Mouse (Mus musculus): ENCODE measurements around the gene Nat8f2.
"Not testable (repeated sequence)": the region's sequence is repeated elsewhere in the genome, so short reads cannot be mapped to it uniquely, and the experiment has no call there.

Nat8f2 gene

GRCm38 (mm10) chr6:85863840-85864239 is 5.1 kb downstream of the Nat8f2 start:
- peak; percentile 58 for DNase-seq (ENCODE audit: inconsistent ontology term)

DNA sequence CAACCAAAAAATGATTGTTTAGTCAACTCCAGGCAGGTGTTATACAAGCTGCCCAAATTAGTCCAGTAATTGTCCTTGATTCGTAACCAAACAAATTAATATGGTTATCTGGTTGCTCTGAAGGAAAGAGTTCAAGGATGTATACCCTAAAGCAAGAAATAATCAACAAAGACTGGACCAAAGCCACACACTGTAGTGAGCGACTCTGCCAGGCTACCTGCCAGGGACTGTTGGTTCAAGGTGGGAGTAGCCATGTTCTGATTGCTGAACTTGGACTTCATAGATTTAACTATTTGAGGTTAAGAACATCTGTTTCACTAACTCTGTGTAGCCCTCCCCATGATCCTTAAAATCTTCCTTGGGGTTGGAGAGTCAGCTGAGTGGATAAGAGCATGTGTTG is 5.8 kb downstream of the Nat8f2 start:
- DNase-seq (ENCODE audit: inconsistent ontology term): no peak

- no peak for DNase-seq (ENCODE audit: inconsistent ontology term)
These were observed 6.4 kb downstream of the Nat8f2 start for GRCm38 (mm10) chr6:85862565-85862964.

- DNase-seq (ENCODE audit: inconsistent ontology term): peak; percentile 74
These were observed 7.7 kb downstream of the Nat8f2 start for GRCm38 (mm10) chr6:85861247-85861646.

DNA sequence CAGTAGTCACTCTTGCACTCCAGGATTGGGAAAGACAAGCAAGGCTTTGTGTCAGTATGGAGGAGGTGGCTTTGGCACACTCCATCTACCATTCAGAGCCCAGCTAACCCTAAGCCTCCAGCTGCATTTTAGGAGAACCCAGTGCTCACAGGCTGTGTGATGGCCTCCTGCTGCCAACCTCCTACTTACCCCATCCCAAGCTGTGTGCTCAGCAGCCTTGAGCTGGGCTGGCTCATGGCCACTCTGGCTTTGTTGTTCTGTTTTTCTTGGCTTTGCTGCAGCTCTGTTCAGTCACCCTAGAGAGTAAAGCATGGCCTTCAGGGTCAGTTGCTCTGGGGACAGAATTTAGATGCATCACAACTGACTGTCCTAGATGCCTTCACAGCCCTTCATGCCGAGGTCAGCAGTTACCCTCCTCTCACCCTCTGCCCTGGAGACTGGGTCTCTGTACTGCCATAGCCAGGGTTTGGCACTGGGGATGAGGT is 12.7 kb downstream of the Nat8f2 start:
- peak; percentile 97 for DNase-seq (ENCODE audit: inconsistent ontology term)

DNA sequence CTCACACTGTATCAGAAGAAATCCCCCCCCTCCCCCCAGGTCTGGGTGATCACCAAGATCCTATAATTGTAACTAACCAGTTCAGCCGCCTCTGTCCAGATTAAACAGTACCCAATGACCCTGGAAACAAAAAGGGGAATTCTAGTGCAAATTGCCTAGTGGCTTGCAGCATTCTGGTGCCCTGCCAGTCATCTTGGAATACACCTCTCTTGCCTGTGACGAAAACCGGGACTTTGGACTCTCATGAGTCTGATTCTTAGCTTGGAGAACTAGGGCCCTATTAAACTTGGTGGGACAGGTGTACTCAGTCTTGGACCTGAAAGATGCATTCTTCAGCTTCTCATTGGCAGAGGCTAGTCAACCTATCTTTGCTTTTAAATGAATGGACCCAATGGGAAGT is 15.5 kb downstream of the Nat8f2 start:
- no peak for DNase-seq (ENCODE audit: inconsistent ontology term)

- DNase-seq (ENCODE audit: inconsistent ontology term): no peak
These were observed 17.7 kb downstream of the Nat8f2 start for GRCm38 (mm10) chr6:85851062-85851773.

- DNase-seq (ENCODE audit: inconsistent ontology term): no peak
These were observed 19.7 kb downstream of the Nat8f2 start for GRCm38 (mm10) chr6:85849240-85849639.

- no peak for DNase-seq (ENCODE audit: inconsistent ontology term)
These were observed 20.8 kb downstream of the Nat8f2 start for GRCm38 (mm10) chr6:85848140-85848539.

GRCm38 (mm10) chr6:85846921-85847320 is 22.0 kb downstream of the Nat8f2 start:
- no peak for DNase-seq (ENCODE audit: inconsistent ontology term)

- DNase-seq (ENCODE audit: inconsistent ontology term): not testable (repeated sequence)
These were observed 25.1 kb downstream of the Nat8f2 start for GRCm38 (mm10) chr6:85843677-85844458.

- DNase-seq (ENCODE audit: inconsistent ontology term): peak; percentile 86
These were observed 29.0 kb downstream of the Nat8f2 start for GRCm38 (mm10) chr6:85839982-85840381.

GRCm38 (mm10) chr6:85838674-85839073 is 30.3 kb downstream of the Nat8f2 start:
- DNase-seq (ENCODE audit: inconsistent ontology term): no peak

GRCm38 (mm10) chr6:85837307-85837706 is 31.7 kb downstream of the Nat8f2 start:
- DNase-seq (ENCODE audit: inconsistent ontology term): peak; percentile 79

DNA sequence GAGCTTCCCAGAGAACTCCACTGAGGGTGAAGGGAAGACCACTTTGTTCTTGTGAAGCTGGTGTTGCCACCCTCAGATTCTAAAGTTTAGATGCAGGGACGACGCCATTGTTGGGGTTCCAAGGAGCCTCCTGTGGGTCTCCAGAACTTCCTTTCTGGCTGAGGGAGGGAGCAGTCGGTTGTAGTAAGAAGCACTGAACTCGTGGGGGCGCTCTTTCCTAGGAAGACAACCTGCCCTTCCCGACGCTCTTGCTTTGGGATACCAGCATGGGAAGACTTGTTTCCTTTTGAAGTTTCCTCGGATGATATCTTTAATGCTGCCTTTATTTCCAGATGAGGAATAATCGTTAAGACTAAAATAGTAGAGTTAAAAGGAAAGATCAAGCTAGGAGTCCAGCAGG is 32.1 kb downstream of the Nat8f2 start:
- not testable (repeated sequence) for DNase-seq (ENCODE audit: inconsistent ontology term)

GRCm38 (mm10) chr6:85836098-85836497 is 32.9 kb downstream of the Nat8f2 start:
- not testable (repeated sequence) for DNase-seq (ENCODE audit: inconsistent ontology term)

DNA sequence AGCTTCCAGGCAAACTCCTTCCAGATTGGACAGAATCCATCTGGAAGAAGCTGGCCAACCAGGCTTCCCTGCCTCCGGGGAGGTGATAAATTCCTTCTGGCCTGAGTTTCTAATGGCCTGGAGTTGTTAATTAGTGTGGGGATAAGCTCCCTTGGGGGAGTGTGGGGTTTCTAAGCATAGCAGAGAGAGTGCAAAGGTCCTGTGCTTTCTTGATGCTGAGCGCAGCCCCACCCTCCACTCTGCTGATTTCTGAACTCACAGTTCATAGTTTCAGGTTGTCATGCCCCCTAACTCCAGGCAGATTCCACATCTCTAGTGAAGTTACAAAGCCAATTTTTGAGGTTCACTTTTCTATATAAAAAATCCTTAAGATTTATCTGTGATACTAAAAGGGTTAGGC is 33.9 kb downstream of the Nat8f2 start:
- not testable (repeated sequence) for DNase-seq (ENCODE audit: inconsistent ontology term)

- peak; percentile 53 for DNase-seq (ENCODE audit: inconsistent ontology term)
These were observed 34.4 kb downstream of the Nat8f2 start for GRCm38 (mm10) chr6:85834504-85835100.

DNA sequence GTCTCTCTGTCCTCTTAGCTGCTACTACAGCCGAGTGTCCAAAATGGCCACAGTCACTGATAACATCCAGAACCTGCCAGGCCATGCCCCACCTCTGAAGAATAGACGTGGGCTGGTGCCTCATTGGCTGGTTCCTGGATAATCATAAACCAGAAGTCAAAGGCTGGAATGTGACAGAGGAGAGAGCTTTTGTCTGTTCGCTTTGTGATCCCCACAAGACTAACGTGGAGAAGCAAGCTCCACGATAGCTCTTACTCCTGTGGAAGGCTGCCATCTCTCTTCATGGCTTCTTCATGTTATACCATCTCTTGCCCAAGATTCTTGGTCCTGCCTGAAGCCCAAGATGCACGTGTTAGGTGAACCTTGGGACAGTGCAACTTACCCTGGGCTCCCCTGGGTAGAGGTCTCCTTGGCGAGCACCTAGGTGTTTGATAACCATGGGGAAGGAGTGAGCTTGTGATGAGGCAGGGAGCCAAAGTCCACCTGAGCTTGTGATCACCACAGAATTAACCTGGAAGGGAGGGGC is 37.1 kb downstream of the Nat8f2 start, which contains the start of gene Nat8:
Nat8 (minus strand) TSS at position 287 of the 526 bp plus-strand sequence.
- no peak for DNase-seq (ENCODE audit: inconsistent ontology term)

- no peak for DNase-seq (ENCODE audit: inconsistent ontology term)
These were observed 39.5 kb downstream of the Nat8f2 start for GRCm38 (mm10) chr6:85829462-85829861.

GRCm38 (mm10) chr6:85825886-85826285 is 43.1 kb downstream of the Nat8f2 start:
- DNase-seq (ENCODE audit: inconsistent ontology term): no peak

Data from Muller cell, postnatal 12 days (primary cell).